Mouse (Mus musculus) cerebellum, adult 2 months (tissue): ENCODE data around the gene Rnaseh2c. TPM values are rescaled to one million over a fixed set of nuclear protein-coding genes. Genes with fewer than 3 reads are reported as not detected.

Experiments
- DNase-seq, 2 experiments: peaks; one replicate each; pipeline ENCODE4 v3.0.0; 2021
- H3K27ac ChIP-seq: fragments of 200-500 bp; 2 replicates; pipeline ENCODE4 v1.5.1; 2012; ENCODE audit warnings: low read length, control low read depth, inconsistent platforms; ENCODE audit not compliant: insufficient read depth
- H3K27me3 ChIP-seq: fragments of 200-500 bp; 2 replicates; pipeline ENCODE4 v1.6.1; 2012; ENCODE audit warnings: inconsistent platforms, mild to moderate bottlenecking, low read length, moderate library complexity; ENCODE audit not compliant: control insufficient read depth, insufficient read depth
- H3K4me1 ChIP-seq: fragments of 200-500 bp; 2 replicates; pipeline ENCODE4 v1.6.1; 2011; ENCODE audit warnings: low read length; ENCODE audit not compliant: control insufficient read depth, insufficient read depth
- H3K4me3 ChIP-seq: fragments of 200-500 bp; replicated peaks from 2 replicates; pipeline ENCODE3; 2011; ENCODE audit warnings: mild to moderate bottlenecking, low read depth, low read length, control low read depth; ENCODE audit not compliant: insufficient read depth
- CTCF ChIP-seq: fragments of 200-500 bp; IDR thresholded peaks from 2 replicates; pipeline ENCODE4 v1.5.1; 2011; ENCODE audit warnings: low read depth, mild to moderate bottlenecking, control low read depth, low read length, moderate library complexity, borderline replicate concordance; ENCODE audit not compliant: insufficient read depth
- POLR2A ChIP-seq: fragments of 200-500 bp; IDR thresholded peaks from 2 replicates; pipeline ENCODE4 v1.6.1; 2011; ENCODE audit warnings: low read length, control low read depth, borderline replicate concordance; ENCODE audit not compliant: insufficient read depth
- WGBS: fragments of 180-500 bp; shearing (Covaris S2); methylation state at CpG from one replicate; pipeline ENCODE4 v1.1.7; 2018; 5-methylcytosine and 5-hydroxymethylcytosine counted together
- polyA plus RNA-seq: library from polyadenylated mRNA; depleted of rRNA; stranded (reverse); fragments of >200 nt; gene quantifications from 2 replicates; pipeline ENCODE4 v1.2.3, GENCODE M21; 2012

The Rnaseh2c gene
- polyA plus RNA-seq, 1 experiment = 83.5 TPM

GRCm38 (mm10) chr19:5580776-5581175, 20.9 kb upstream of the Rnaseh2c start:
- Histone ChIP-seq H3K27me3 (no peaks in the 10 kb centered on the region), H3K27ac (no peak overlapping the region), H3K4me3 (no peak overlapping the region), H3K4me1 (no peaks in the 10 kb centered on the region)
- 82% methylated on average over 6 of the region's 6 CpGs for WGBS
- no peak for DNase-seq
- no peak for TF ChIP-seq POLR2A
- no peak for TF ChIP-seq CTCF

DNA sequence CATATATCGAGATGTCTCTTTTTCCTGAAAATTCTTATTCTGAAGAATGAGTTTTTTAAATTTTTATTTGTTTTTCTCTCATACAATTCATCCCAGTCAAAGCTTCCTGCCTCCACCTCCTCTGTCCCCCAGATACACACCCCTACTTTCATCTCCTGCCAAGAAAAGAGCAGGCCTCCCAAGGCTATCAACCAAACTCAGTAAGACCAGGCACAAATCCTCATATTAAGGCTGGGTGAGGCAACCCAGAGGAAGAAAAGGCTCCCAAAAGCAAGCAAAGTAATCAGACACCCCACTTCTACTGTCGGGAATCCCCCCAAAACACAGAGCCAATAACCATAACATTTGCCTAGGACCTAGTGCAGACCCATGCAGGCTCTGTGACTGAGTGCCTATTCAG, 19.7 kb upstream of the Rnaseh2c start:
- Histone ChIP-seq H3K4me3 (no peak overlapping the region), H3K27ac (no peak overlapping the region), H3K4me1 (no peaks in the 10 kb centered on the region), H3K27me3 (no peaks in the 10 kb centered on the region)
- DNase-seq = no peak
- TF ChIP-seq POLR2A (no peak), CTCF (no peak)
- 84% methylated on average over 2 of the region's 2 CpGs for WGBS

DNA sequence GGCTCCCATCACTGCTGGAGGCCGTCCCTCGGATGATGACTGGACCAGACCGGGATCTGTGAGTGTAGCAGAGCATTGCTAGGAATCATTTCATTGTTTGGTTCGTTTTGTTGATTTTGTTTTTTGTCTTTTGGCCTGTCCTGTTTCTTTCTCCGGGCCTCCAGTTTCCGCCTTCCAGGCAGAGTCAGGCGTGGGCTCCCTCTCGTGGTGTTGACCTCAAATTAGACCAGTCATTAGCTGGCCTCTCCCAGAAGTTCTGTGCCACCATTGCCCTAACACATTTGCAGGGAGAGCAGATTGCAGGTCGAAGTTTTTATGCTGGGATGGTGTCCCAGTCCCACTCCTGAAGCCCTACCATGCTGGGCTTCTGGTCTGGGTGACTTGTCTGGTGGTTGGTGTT, 12.5 kb upstream of the Rnaseh2c start:
- Histone ChIP-seq H3K27ac (no peak overlapping the region), H3K4me3 (no peak overlapping the region)

GRCm38 (mm10) chr19:5591888-5592287, 9.8 kb upstream of the Rnaseh2c start:
- 86% methylated on average over 6 of the region's 6 CpGs for WGBS
- H3K4me3 ChIP-seq = no peak overlapping the region
- H3K4me1 ChIP-seq = no peaks in the 10 kb centered on the region
- TF ChIP-seq POLR2A = no peak
- TF ChIP-seq CTCF = no peak
- no peak overlapping the region for H3K27ac ChIP-seq
- H3K27me3 ChIP-seq = no peaks in the 10 kb centered on the region
- DNase-seq = no peak

More for the DNA sequence above, 12.5 kb upstream of the Rnaseh2c start:
- DNase-seq = no peak
- Histone ChIP-seq H3K4me1 (no peaks in the 10 kb centered on the region), H3K27me3 (no peaks in the 10 kb centered on the region)
- 66% methylated on average over 9 of the region's 9 CpGs for WGBS
- no peak for TF ChIP-seq CTCF
- TF ChIP-seq POLR2A = no peak

DNA sequence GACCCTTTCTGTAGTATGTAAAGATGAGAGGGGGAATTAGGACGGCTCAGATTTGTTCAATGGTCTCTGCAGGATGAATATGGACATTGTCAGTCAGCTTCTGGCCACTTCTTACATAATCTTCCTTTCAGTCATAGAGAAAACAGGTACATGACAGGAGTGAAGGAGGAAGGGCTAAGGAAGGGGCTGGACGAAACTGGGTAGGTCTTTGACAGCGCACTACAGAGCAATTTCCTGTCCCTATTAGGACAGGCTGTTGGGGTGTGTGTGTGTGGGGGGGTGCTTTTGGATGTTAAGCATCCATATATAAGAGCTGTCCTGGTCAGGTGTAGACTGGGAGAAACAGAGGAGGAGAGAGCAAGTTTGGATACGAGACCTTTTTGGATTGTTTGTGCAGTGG, 2.4 kb upstream of the Rnaseh2c start:
- Histone ChIP-seq H3K27me3 (no peaks in the 10 kb centered on the region), H3K4me1 (peaks cover 16% of the 10 kb centered on the region; the same call in 1 of the 2 replicates), H3K27ac (no peak overlapping the region), H3K4me3 (no peak overlapping the region)
- DNase-seq = no peak
- no peak for TF ChIP-seq POLR2A
- no peak for TF ChIP-seq CTCF
- WGBS = 82% methylated on average over 4 of the region's 4 CpGs

DNA sequence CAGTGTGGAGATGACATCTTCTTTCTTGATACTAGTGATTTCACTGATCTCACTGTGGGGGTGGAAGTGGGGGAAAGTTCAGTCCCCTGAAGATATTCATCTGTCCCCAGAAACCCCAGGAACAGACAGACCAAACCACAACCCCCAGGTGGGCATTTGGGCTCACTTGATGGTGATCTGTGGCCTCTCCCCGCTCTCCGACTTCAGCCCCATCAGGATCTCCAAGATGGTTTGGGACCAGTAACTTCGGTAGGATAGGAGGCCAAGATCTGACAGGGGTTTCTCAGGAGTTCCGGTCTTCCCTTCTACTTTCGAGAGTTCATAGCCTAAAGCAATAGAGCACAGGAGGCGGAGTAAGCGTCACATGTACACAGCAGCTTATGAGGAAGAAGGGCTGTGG, 2.0 kb downstream of the Rnaseh2c start:
- TF ChIP-seq POLR2A = no peak
- TF ChIP-seq CTCF = no peak
- Histone ChIP-seq H3K27me3 (no peaks in the 10 kb centered on the region), H3K27ac (no peak overlapping the region), H3K4me3 (no peak overlapping the region), H3K4me1 (peaks cover 23% of the 10 kb centered on the region)
- DNase-seq = no peak
- 82% methylated on average over 7 of the region's 7 CpGs for WGBS

DNA sequence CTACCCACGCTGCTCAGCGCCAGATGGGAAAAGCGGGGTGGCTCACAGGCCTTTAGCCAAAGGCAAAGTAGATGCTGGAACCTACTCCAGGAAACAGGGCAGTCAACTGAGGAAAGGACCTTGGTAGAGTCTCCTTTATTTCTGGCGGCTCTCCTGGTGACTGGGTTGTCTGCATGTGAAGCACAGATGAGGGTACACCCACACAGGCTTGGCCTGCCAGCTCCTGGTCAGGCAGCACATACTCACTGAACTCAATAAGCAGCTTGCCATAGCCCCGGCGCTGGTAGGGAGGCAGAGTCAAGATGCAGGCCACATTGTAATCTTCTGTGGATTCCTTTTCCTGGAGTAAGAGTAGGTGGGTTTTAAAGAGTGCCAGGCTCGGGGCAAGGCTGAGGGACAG, 3.5 kb downstream of the Rnaseh2c start:
- Histone ChIP-seq H3K27ac (no peak overlapping the region), H3K4me3 (no peak overlapping the region)
- DNase-seq = no peak

GRCm38 (mm10) chr19:5606196-5606595, 4.5 kb downstream of the Rnaseh2c start:
- peaks cover 26% of the 10 kb centered on the region for H3K4me1 ChIP-seq
- no peak for DNase-seq

More for the DNA sequence above, 3.5 kb downstream of the Rnaseh2c start:
- TF ChIP-seq CTCF = no peak
- TF ChIP-seq POLR2A = no peak
- H3K27me3 ChIP-seq = no peaks in the 10 kb centered on the region
- H3K4me1 ChIP-seq = peaks cover 26% of the 10 kb centered on the region
- WGBS = 75% methylated on average over 7 of the region's 7 CpGs

More at GRCm38 (mm10) chr19:5606196-5606595, 4.5 kb downstream of the Rnaseh2c start:
- Histone ChIP-seq H3K27me3 (no peaks in the 10 kb centered on the region), H3K27ac (no peak overlapping the region), H3K4me3 (no peak overlapping the region)
- TF ChIP-seq POLR2A (no peak), CTCF (no peak)
- 71% methylated on average over 8 of the region's 8 CpGs for WGBS
